Mouse (Mus musculus) heart, adult 2 months (tissue): Measurements from ENCODE around the gene Zcchc24. TPM values are rescaled to one million over a fixed set of nuclear protein-coding genes. Genes with fewer than 3 reads are reported as not detected.
A peak's percentile ranks its signal among the peaks of the same experiment; 100 is the strongest.

ENCODE experiments used
- DNase-seq, 2 experiments: peaks; one replicate each; pipeline ENCODE4 v3.0.0; 2021
- H3K27ac ChIP-seq: fragments of 200-600 bp; 2 replicates; pipeline ENCODE4 v1.8.1; 2022
- H3K27me3 ChIP-seq: fragments of 200-500 bp; 2 replicates; pipeline ENCODE4 v1.6.1; 2012; ENCODE audit warnings: mild to moderate bottlenecking, low read length, inconsistent platforms, mixed read lengths; ENCODE audit not compliant: control insufficient read depth, insufficient read depth
- H3K36me3 ChIP-seq: fragments of 200-500 bp; 2 replicates; pipeline ENCODE4 v1.6.1; 2012; ENCODE audit warnings: low read length, inconsistent platforms; ENCODE audit not compliant: control insufficient read depth, insufficient read depth
- H3K4me1 ChIP-seq: fragments of 200-500 bp; 2 replicates; pipeline ENCODE4 v1.6.1; 2011; ENCODE audit warnings: low read length; ENCODE audit not compliant: control insufficient read depth, insufficient read depth
- H3K4me3 ChIP-seq: fragments of 200-600 bp; 2 replicates; pipeline ENCODE4 v1.8.1; 2022
- H3K79me2 ChIP-seq: fragments of 200-500 bp; replicated peaks from 2 replicates; pipeline ENCODE4 v1.6.1; 2012; ENCODE audit warnings: mild to moderate bottlenecking, inconsistent platforms, low read length, moderate library complexity, mixed read lengths; ENCODE audit not compliant: control insufficient read depth, insufficient read depth
- H3K9ac ChIP-seq: fragments of 200-500 bp; 2 replicates; pipeline ENCODE4 v1.6.1; 2012; ENCODE audit warnings: low read depth, mild to moderate bottlenecking, control low read depth, inconsistent platforms, low read length, mixed read lengths
- CTCF ChIP-seq: fragments of 200-600 bp; IDR thresholded peaks from 2 replicates; pipeline ENCODE4 v1.8.1; 2022; ENCODE audit warnings: antibody characterized with exemption, mild to moderate bottlenecking, moderate library complexity
- EP300 ChIP-seq: fragments of 200-500 bp; IDR thresholded peaks from 2 replicates; pipeline ENCODE4 v1.6.1; 2011; ENCODE audit warnings: low read depth, low read length, control low read depth; ENCODE audit not compliant: insufficient read depth
- POLR2A ChIP-seq: fragments of 200-500 bp; IDR thresholded peaks from 2 replicates; pipeline ENCODE4 v1.6.1; 2011; ENCODE audit warnings: mild to moderate bottlenecking, low read depth, low read length, control low read depth; ENCODE audit not compliant: insufficient read depth
- WGBS: fragments of 180-500 bp; shearing (Covaris S2); methylation state at CpG from one replicate; pipeline ENCODE4 v1.1.7; 2018; 5-methylcytosine and 5-hydroxymethylcytosine counted together
- intact Hi-C: fragments of 180-260 bp; cut with DNase I; formaldehyde crosslinking; loops from one replicate; pipeline ENCODE4 v1.15.1; 2025
- polyA plus RNA-seq: library from polyadenylated mRNA; depleted of rRNA; stranded (reverse); fragments of >200 nt; gene quantifications from 2 replicates; pipeline ENCODE4 v1.2.3, GENCODE M21; 2012
- total RNA-seq, 2 experiments: library from RNA; stranded (reverse); gene quantifications; 2 replicates each; pipeline ENCODE4 v1.2.3; 2021

Gene Zcchc24
- total and polyA plus RNA-seq, 3 experiments = 27.3 to 33.5 (median 33.5) TPM

GRCm38 (mm10) chr14:25803246-25803809 lies 34.5 kb upstream of the Zcchc24 start:
- Histone ChIP-seq H3K9ac (no peak overlapping the region), H3K4me3 (no peak overlapping the region), H3K27me3 (no peaks in the 10 kb centered on the region), H3K36me3 (no peaks in the 10 kb centered on the region), H3K79me2 (no peaks in the 10 kb centered on the region), H3K27ac (no peak overlapping the region), H3K4me1 (peaks cover 6% of the 10 kb centered on the region)
- DNase-seq = no peak
- TF ChIP-seq POLR2A (no peak), CTCF (no peak), EP300 (no peak)
- intact Hi-C loops = loop anchor here (5.0 kb wide), 2 partner anchors 36 to 76 kb away; partner anchors contain the start of gene Zcchc24
- WGBS = 58% methylated on average over 3 of the region's 3 CpGs

- intact Hi-C loops = loop anchor here (1.0 to 5.0 kb wide), 3 partner anchors 35 to 95 kb away; partner anchors contain the start of gene Zcchc24
- Histone ChIP-seq H3K9ac (no peak overlapping the region), H3K79me2 (no peaks in the 10 kb centered on the region), H3K4me1 (peaks cover 6% of the 10 kb centered on the region), H3K27me3 (no peaks in the 10 kb centered on the region), H3K27ac (peak overlapping the region; percentile 41), H3K36me3 (no peaks in the 10 kb centered on the region), H3K4me3 (no peak overlapping the region)
- TF ChIP-seq POLR2A = no peak
- no peak for TF ChIP-seq CTCF
- no peak for TF ChIP-seq EP300
- DNase-seq = peak in 1 of 2 experiments; percentile 28
These were observed 33.7 kb upstream of the Zcchc24 start for GRCm38 (mm10) chr14:25802511-25802910.

GRCm38 (mm10) chr14:25800166-25800960 lies 31.5 kb upstream of the Zcchc24 start:
- TF ChIP-seq CTCF (peak; percentile 98), POLR2A (0 out of 2 replicates have a peak, but pooled peaks have one; percentile 20), EP300 (peak; percentile 96; the same call in 1 of the 2 replicates)
- Histone ChIP-seq H3K36me3 (no peaks in the 10 kb centered on the region), H3K4me3 (no peak overlapping the region), H3K27me3 (no peaks in the 10 kb centered on the region), H3K4me1 (peaks cover 5% of the 10 kb centered on the region), H3K79me2 (no peaks in the 10 kb centered on the region), H3K9ac (no peak overlapping the region), H3K27ac (no peak overlapping the region; the same call in 1 of the 2 replicates)
- DNase-seq = peak; percentile 86 to 92
- WGBS = 18% methylated on average over 19 of the region's 19 CpGs
- intact Hi-C loops = loop anchor here (2.0 to 5.0 kb wide), 3 partner anchors 33 to 73 kb away; partner anchors contain the start of gene Zcchc24

- Histone ChIP-seq H3K4me1 (peaks cover 5% of the 10 kb centered on the region), H3K27ac (no peak overlapping the region), H3K36me3 (no peaks in the 10 kb centered on the region), H3K9ac (no peak overlapping the region), H3K4me3 (no peak overlapping the region), H3K27me3 (no peaks in the 10 kb centered on the region), H3K79me2 (no peaks in the 10 kb centered on the region)
- 81% methylated on average over 7 of the region's 7 CpGs for WGBS
- DNase-seq = peak in 1 of 2 experiments; percentile 25
- intact Hi-C loops = no loop called here
- TF ChIP-seq EP300 = no peak
- TF ChIP-seq CTCF = no peak
- no peak for TF ChIP-seq POLR2A
These were observed 27.8 kb upstream of the Zcchc24 start for GRCm38 (mm10) chr14:25796619-25797018.

GRCm38 (mm10) chr14:25795561-25796174 lies 26.8 kb upstream of the Zcchc24 start:
- Histone ChIP-seq H3K27me3 (no peaks in the 10 kb centered on the region), H3K4me3 (no peak overlapping the region), H3K9ac (no peak overlapping the region), H3K4me1 (peaks cover 6% of the 10 kb centered on the region), H3K79me2 (no peaks in the 10 kb centered on the region), H3K27ac (peak overlapping the region; percentile 54; the same call in 1 of the 2 replicates), H3K36me3 (no peaks in the 10 kb centered on the region)
- TF ChIP-seq POLR2A (0 out of 2 replicates have a peak, but pooled peaks have one; percentile 43), CTCF (no peak)
- peak; percentile 78 to 81 for DNase-seq
- WGBS = 32% methylated on average over 10 of the region's 10 CpGs
- intact Hi-C loops = no loop called here

GRCm38 (mm10) chr14:25795067-25795466 lies 26.2 kb upstream of the Zcchc24 start:
- Histone ChIP-seq H3K79me2 (no peaks in the 10 kb centered on the region), H3K36me3 (no peaks in the 10 kb centered on the region), H3K4me3 (no peak overlapping the region), H3K4me1 (peaks cover 6% of the 10 kb centered on the region), H3K27ac (peak overlapping the region; percentile 54; the same call in 1 of the 2 replicates), H3K9ac (no peak overlapping the region), H3K27me3 (no peaks in the 10 kb centered on the region)
- DNase-seq = no peak
- WGBS = 53% methylated on average over 6 of the region's 6 CpGs
- intact Hi-C loops = no loop called here
- TF ChIP-seq CTCF (no peak), POLR2A (no peak), EP300 (no peak)
